Mouse (Mus musculus): ENCODE results near the gene Tpmt. TPM values are rescaled to one million over a fixed set of nuclear protein-coding genes. Genes with fewer than 3 reads are reported as not detected.

The Tpmt gene
- total and polyA plus RNA-seq, 2 experiments from 2014 or later = 10.8 to 11.6 TPM

- Histone ChIP-seq H3K4me3 (ENCODE audit: low read depth, low read length) (no peak overlapping the region), H3K9me3 (ENCODE audit: low read length) (no peaks in the 10 kb centered on the region), H3K27me3 (ENCODE audit: insufficient read depth, low read length) (no peaks in the 10 kb centered on the region), H3K36me3 (ENCODE audit: insufficient read depth, low read length) (no peaks in the 10 kb centered on the region), H3K4me1 (ENCODE audit: insufficient read depth, low read length) (no peaks in the 10 kb centered on the region), H3K4me2 (ENCODE audit: low read depth, low read length, poor library complexity, severe bottlenecking) (no peak overlapping the region), H3K9ac (replicated peaks; ENCODE audit: low read length, poor library complexity, severe bottlenecking) (no peak overlapping the region), H3K27ac (ENCODE audit: low read depth, low read length) (no peak overlapping the region)
- ATAC-seq (ENCODE audit: low FRiP score) (no peak), DNase-seq (ENCODE audit: low spot score) (no peak)
- WGBS = 93% methylated on average over 5 of the region's 5 CpGs
- TF ChIP-seq CTCF (IDR thresholded peaks at IDR 0.05) = no peak
Observed at GRCm38 (mm10) chr13:47040061-47040460, 4.5 kb downstream of the Tpmt start.

GRCm38 (mm10) chr13:47037946-47038345 is 6.6 kb downstream of the Tpmt start:
- Histone ChIP-seq H3K9ac (replicated peaks; ENCODE audit: low read length, poor library complexity, severe bottlenecking) (no peak overlapping the region), H3K27me3 (ENCODE audit: insufficient read depth, low read length) (no peaks in the 10 kb centered on the region), H3K9me3 (ENCODE audit: low read length) (no peaks in the 10 kb centered on the region), H3K27ac (ENCODE audit: low read depth, low read length) (no peak overlapping the region), H3K4me2 (ENCODE audit: low read depth, low read length, poor library complexity, severe bottlenecking) (no peak overlapping the region), H3K36me3 (ENCODE audit: insufficient read depth, low read length) (no peaks in the 10 kb centered on the region), H3K4me1 (ENCODE audit: insufficient read depth, low read length) (no peaks in the 10 kb centered on the region), H3K4me3 (ENCODE audit: low read depth, low read length) (no peak overlapping the region)
- no peak for DNase-seq (ENCODE audit: low spot score)
- no peak for ATAC-seq (ENCODE audit: low FRiP score)
- TF ChIP-seq CTCF (IDR thresholded peaks at IDR 0.05) = no peak
- WGBS = 75% methylated on average over 6 of the region's 6 CpGs

GRCm38 (mm10) chr13:47033602-47034001 is 10.9 kb downstream of the Tpmt start:
- DNase-seq (ENCODE audit: low spot score) (no peak), ATAC-seq (ENCODE audit: low FRiP score) (no peak)
- WGBS = 86% methylated on average over 4 of the region's 4 CpGs

GRCm38 (mm10) chr13:47030376-47031107 is 14.0 kb downstream of the Tpmt start:
- H3K36me3 ChIP-seq (ENCODE audit: insufficient read depth, low read length) = no peaks in the 10 kb centered on the region
- no peak overlapping the region for H3K9ac ChIP-seq (replicated peaks; ENCODE audit: low read length, poor library complexity, severe bottlenecking)
- H3K4me1 ChIP-seq (ENCODE audit: insufficient read depth, low read length) = no peaks in the 10 kb centered on the region
- DNase-seq (ENCODE audit: low spot score) (no peak), ATAC-seq (ENCODE audit: low FRiP score) (no peak)
- no peak overlapping the region for H3K4me2 ChIP-seq (ENCODE audit: low read depth, low read length, poor library complexity, severe bottlenecking)
- no peaks in the 10 kb centered on the region for H3K27me3 ChIP-seq (ENCODE audit: insufficient read depth, low read length)
- no peak overlapping the region for H3K4me3 ChIP-seq (ENCODE audit: low read depth, low read length)
- H3K9me3 ChIP-seq (ENCODE audit: low read length) = no peaks in the 10 kb centered on the region
- TF ChIP-seq CTCF (IDR thresholded peaks at IDR 0.05) = no peak
- 90% methylated on average over 17 of the region's 17 CpGs for WGBS
- no peak overlapping the region for H3K27ac ChIP-seq (ENCODE audit: low read depth, low read length)

More at GRCm38 (mm10) chr13:47033602-47034001, 10.9 kb downstream of the Tpmt start:
- Histone ChIP-seq H3K9me3 (ENCODE audit: low read length) (no peaks in the 10 kb centered on the region), H3K27ac (ENCODE audit: low read depth, low read length) (no peak overlapping the region), H3K9ac (replicated peaks; ENCODE audit: low read length, poor library complexity, severe bottlenecking) (no peak overlapping the region), H3K4me3 (ENCODE audit: low read depth, low read length) (no peak overlapping the region), H3K27me3 (ENCODE audit: insufficient read depth, low read length) (no peaks in the 10 kb centered on the region), H3K4me2 (ENCODE audit: low read depth, low read length, poor library complexity, severe bottlenecking) (no peak overlapping the region), H3K4me1 (ENCODE audit: insufficient read depth, low read length) (no peaks in the 10 kb centered on the region), H3K36me3 (ENCODE audit: insufficient read depth, low read length) (no peaks in the 10 kb centered on the region)
- TF ChIP-seq CTCF (IDR thresholded peaks at IDR 0.05) = no peak

- H3K4me1 ChIP-seq (ENCODE audit: insufficient read depth, low read length) = no peaks in the 10 kb centered on the region
- no peak overlapping the region for H3K9ac ChIP-seq (replicated peaks; ENCODE audit: low read length, poor library complexity, severe bottlenecking)
- TF ChIP-seq CTCF (IDR thresholded peaks at IDR 0.05) = no peak
- DNase-seq (ENCODE audit: low spot score) (no peak), ATAC-seq (ENCODE audit: low FRiP score) (no peak)
- H3K4me3 ChIP-seq (ENCODE audit: low read depth, low read length) = no peak overlapping the region
- H3K27ac ChIP-seq (ENCODE audit: low read depth, low read length) = no peak overlapping the region
- no peaks in the 10 kb centered on the region for H3K9me3 ChIP-seq (ENCODE audit: low read length)
- no peaks in the 10 kb centered on the region for H3K36me3 ChIP-seq (ENCODE audit: insufficient read depth, low read length)
- no peaks in the 10 kb centered on the region for H3K27me3 ChIP-seq (ENCODE audit: insufficient read depth, low read length)
- H3K4me2 ChIP-seq (ENCODE audit: low read depth, low read length, poor library complexity, severe bottlenecking) = no peak overlapping the region
- 81% methylated on average over 7 of the region's 7 CpGs for WGBS
Observed at GRCm38 (mm10) chr13:47020798-47021197, 23.7 kb downstream of the Tpmt start.

- 88% methylated on average over 7 of the region's 7 CpGs for WGBS
- Histone ChIP-seq H3K9me3 (ENCODE audit: low read length) (no peaks in the 10 kb centered on the region), H3K27me3 (ENCODE audit: insufficient read depth, low read length) (no peaks in the 10 kb centered on the region), H3K27ac (ENCODE audit: low read depth, low read length) (no peak overlapping the region), H3K4me1 (ENCODE audit: insufficient read depth, low read length) (no peaks in the 10 kb centered on the region), H3K4me2 (ENCODE audit: low read depth, low read length, poor library complexity, severe bottlenecking) (no peak overlapping the region), H3K9ac (replicated peaks; ENCODE audit: low read length, poor library complexity, severe bottlenecking) (no peak overlapping the region), H3K36me3 (ENCODE audit: insufficient read depth, low read length) (no peaks in the 10 kb centered on the region), H3K4me3 (ENCODE audit: low read depth, low read length) (no peak overlapping the region)
- TF ChIP-seq CTCF (IDR thresholded peaks at IDR 0.05) = 0 out of 2 replicates have a peak, but pooled peaks have one; percentile 7
- ATAC-seq (ENCODE audit: low FRiP score) (no peak), DNase-seq (ENCODE audit: low spot score) (no peak)
Observed at GRCm38 (mm10) chr13:47019774-47020173, 24.8 kb downstream of the Tpmt start.
